ENCODE assay signal across 16 mouse cellular contexts in genomic region chr15:57318001-57318400, GRCm38 (mm10).
"Had no signal": no experiment of that assay in that cellular context is flagged by ENCODE, and none has a peak within 500 bp of the region (broad histone marks: within the 10 kb centered on the region; RNA-seq: fewer than 3 reads in every experiment).

No protein-coding gene starts in this region.

- H3K4me3 ChIP-seq: neural tube, embryonic 13.5 days; neural tube, embryonic 15.5 days; stomach, embryonic 15.5 days had no signal

- H3K9ac ChIP-seq: neural tube, embryonic 13.5 days; neural tube, embryonic 15.5 days; stomach, embryonic 15.5 days had no signal

- H3K36me3 ChIP-seq: neural tube, embryonic 13.5 days; neural tube, embryonic 15.5 days; stomach, embryonic 15.5 days had no signal

- DNase-seq: retina, postnatal 1 day; right cerebral cortex, adult 18-20 months; right cerebral cortex, postnatal 14 days; right cerebral cortex, postnatal 25 days; right cerebral cortex, postnatal 4 days; spleen, adult 18-20 months; thymus, adult 18-20 months; thymus, adult 2 months; thymus, postnatal 14 days; thymus, postnatal 25 days; thymus, postnatal 36 days; thymus, postnatal 4 days had no signal

- H3K27ac ChIP-seq: neural tube, embryonic 13.5 days; neural tube, embryonic 15.5 days; stomach, embryonic 15.5 days; stomach, postnatal 0 days had no signal

- H3K9me3 ChIP-seq: neural tube, embryonic 13.5 days; neural tube, embryonic 15.5 days; stomach, embryonic 15.5 days had no signal

- H3K27me3 ChIP-seq: neural tube, embryonic 13.5 days; neural tube, embryonic 15.5 days; stomach, embryonic 15.5 days had no signal

- H3K4me2 ChIP-seq: neural tube, embryonic 13.5 days; neural tube, embryonic 15.5 days; stomach, embryonic 15.5 days had no signal

- H3K4me1 ChIP-seq: neural tube, embryonic 13.5 days; neural tube, embryonic 15.5 days; stomach, embryonic 15.5 days had no signal
